Mouse (Mus musculus): Measurements from ENCODE around the gene Nap1l2. TPM values are rescaled to one million over a fixed set of nuclear protein-coding genes. Genes with fewer than 3 reads are reported as not detected.

Gene Nap1l2
- not detected in 2 replicates for total RNA-seq (2015)
- total RNA-seq (2017) = not detected in 2 replicates

- peak; percentile 99 for ATAC-seq (replicated peaks; ENCODE audit: poor library complexity)
Observed at GRCm38 (mm10) chrX:103186431-103186786, at the start of gene Nap1l2. Gene Nap1l2 (minus strand): TSS chrX:103186640.

GRCm38 (mm10) chrX:103215251-103215650 is 28.8 kb upstream of the Nap1l2 start:
- no peak for ATAC-seq (replicated peaks; ENCODE audit: poor library complexity)

DNA sequence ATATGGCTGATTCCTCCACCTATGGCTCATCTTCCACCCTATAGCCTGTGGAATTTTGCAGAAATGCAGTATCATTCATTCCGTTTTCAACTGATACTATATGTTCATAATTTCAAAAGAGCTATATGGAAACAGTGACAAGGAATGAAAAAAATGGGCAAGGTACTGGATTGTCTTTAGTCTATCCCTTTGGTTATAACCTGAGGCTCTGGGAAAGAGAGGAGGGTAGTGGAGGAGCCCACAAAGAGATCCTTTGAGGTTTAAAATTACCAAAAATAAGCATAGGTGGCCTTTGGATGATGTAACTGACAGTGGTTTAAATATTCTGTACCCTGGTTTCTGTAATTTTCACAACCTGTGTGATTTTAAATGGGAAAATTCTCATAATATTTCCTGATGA is 389 bp upstream of the Nap1l2 start:
- ATAC-seq (replicated peaks; ENCODE audit: poor library complexity) = no peak

- no peak for ATAC-seq (replicated peaks; ENCODE audit: poor library complexity)
Observed at GRCm38 (mm10) chrX:103185781-103186430, 534 bp downstream of the Nap1l2 start.

- 0 out of 2 replicates have a peak, but pooled peaks have one; percentile 32 for ATAC-seq (replicated peaks; ENCODE audit: poor library complexity)
Observed at GRCm38 (mm10) chrX:103183536-103183935, 2.9 kb downstream of the Nap1l2 start.

DNA sequence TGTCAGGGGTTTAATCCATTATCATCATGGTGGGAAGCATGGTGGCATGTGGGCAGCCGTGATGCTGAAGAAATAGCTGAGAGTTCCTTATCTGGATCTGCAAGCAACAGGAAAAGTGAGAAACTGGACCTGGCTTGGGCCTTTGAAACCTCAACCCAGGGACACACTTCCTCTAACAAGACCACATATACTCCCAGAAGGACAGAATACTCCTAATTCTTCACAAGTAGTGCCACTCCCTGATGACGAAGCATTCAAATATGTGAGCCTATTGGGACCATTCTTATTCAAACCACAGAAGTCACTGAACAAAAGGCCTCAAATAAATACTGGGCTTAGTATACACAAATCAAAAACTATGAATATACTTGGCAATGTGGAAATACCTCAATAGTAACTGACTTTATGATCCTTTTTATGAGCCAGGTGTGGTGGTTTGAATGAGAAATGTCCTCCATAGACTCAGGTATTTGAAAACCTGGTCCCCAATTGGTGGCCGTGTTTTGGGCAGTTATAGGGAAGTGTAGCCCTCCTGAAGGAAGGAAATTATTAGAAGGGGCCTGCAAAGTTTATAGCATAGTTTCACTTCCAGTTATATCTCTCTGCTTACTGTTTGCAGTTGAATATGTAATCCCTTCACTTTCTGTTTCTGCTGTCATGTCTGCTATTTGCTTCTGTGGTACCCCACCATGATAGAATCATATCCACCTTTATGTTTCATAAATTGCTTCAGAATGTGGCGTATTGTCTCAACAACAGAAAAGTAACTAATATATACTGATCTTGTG is 6.5 kb downstream of the Nap1l2 start:
- peak; percentile 74 for ATAC-seq (replicated peaks; ENCODE audit: poor library complexity)

DNA sequence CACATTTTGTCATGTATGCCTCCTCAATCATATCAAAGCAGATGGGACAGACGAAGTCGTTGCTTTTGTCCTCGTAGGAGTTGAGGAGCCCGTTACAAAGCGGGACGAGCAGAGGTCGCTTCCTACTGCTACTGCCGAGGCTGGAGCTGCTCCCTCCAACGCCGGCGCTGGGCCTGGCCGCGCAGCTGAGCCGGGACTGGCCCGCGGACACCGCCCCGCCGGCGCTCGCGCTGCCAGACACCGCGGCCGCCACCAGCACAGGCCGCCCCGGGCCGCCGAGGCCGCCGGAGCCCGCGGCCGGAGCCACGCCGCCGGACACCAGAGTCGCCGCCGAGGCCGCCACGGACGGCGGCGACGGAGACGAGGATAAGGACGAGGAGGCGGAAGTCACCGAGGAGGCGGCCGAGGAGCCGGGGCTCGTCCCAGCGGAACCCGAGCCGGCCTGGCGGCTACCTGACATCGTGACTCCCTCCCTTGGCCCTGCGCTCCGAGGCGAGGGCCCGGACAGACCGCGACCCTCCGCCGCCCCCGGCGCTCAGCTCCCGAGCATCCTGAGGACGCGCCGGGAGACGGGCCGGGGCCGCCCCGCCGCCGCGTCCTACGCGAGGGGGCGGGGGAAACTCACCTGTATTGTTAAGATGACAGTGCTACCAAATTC is 21.4 kb downstream of the Nap1l2 start:
- ATAC-seq (replicated peaks; ENCODE audit: poor library complexity) = peak; percentile 61

- no peak for ATAC-seq (replicated peaks; ENCODE audit: poor library complexity)
Observed at GRCm38 (mm10) chrX:103156134-103156533, 30.3 kb downstream of the Nap1l2 start.

DNA sequence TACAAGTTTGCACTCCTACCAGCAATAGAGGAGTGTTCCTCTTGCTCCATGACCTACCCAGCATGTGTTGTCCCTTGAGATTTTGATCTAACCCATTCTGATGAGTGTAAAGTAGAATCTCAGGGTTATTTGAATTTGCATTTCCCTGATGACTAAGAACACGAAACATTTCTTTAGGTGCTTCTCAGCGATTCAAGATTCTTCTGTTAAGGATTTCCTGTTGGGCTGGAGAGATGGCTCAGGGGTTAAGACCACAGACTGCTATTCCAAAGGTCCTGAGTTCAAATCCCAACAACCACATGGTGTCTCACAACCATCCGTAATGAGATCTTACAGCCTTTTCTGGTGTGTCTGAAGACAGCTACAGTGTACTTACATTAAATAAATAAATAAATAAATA is 47.9 kb downstream of the Nap1l2 start:
- no peak for ATAC-seq (replicated peaks; ENCODE audit: poor library complexity)

Other genes starting within 250 kb of the Nap1l2 start
- gene Cdx4, start 134.8 kb upstream of the Nap1l2 start, total RNA-seq (2015) = not detected in 2 replicates
- not detected in 2 replicates for gene Cdx4, start 134.8 kb upstream of the Nap1l2 start, total RNA-seq (2017)
- gene Chic1, start 169.8 kb upstream of the Nap1l2 start, total RNA-seq (2015) = 0.12 TPM in 2 replicates
- 0.27 TPM in 1 of 2 replicates, not detected in the other for gene Chic1, start 169.8 kb upstream of the Nap1l2 start, total RNA-seq (2017)
- gene Tsx, start 227.8 kb upstream of the Nap1l2 start, total RNA-seq (2015) = not detected in 2 replicates
- not detected in 2 replicates for gene Tsx, start 227.8 kb upstream of the Nap1l2 start, total RNA-seq (2017)
- 3.1 TPM in 1 of 2 replicates, not detected in the other for gene Gm26992, start 235.4 kb upstream of the Nap1l2 start, total RNA-seq (2015)
- not detected in 2 replicates for gene Gm26992, start 235.4 kb upstream of the Nap1l2 start, total RNA-seq (2017)